Mouse (Mus musculus): Measurements from ENCODE around the gene Nat9.

DNA sequence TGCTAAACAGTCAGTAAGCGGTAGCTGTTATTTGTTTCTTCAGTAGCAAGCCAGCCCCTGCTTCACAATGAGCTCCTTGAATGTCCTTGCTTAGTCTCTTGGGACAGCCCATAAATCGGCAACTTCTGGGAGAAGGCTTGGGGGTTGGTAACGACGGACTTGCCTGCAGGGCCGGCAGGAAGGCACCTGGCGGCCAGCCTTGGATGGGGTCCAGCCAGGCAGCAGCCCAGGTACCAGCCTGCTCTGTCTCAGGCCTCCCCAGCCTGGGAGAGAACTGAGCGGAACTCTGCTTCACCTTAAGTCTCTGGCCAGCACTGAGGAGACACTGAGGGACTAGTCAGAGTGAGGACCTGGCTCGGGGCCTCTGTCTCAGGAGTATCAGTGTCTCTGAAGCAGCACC is 16.5 kb downstream of the Nat9 start:
- TF ChIP-seq POLR2A (IDR thresholded peaks at IDR 0.05; ENCODE audit: low read depth, low read length) (0 out of 2 replicates have a peak, but pooled peaks have one; percentile 13), CTCF (IDR thresholded peaks at IDR 0.05; ENCODE audit: extremely low read depth, insufficient read length, insufficient replicate concordance, low read depth, low read length) (peak; percentile 13; the same call in 1 of the 2 replicates)
